Mouse (Mus musculus): Measurements from ENCODE around the gene Nfs1.
"Not testable (repeated sequence)": the region's sequence is repeated elsewhere in the genome, so short reads cannot be mapped to it uniquely, and the experiment has no call there.

The Nfs1 gene

GRCm38 (mm10) chr2:156143367-156143766 is 619 bp downstream of the Nfs1 start:
- no peak for DNase-seq

- no peak for DNase-seq
Observed at GRCm38 (mm10) chr2:156142820-156143219, 1.2 kb downstream of the Nfs1 start.

GRCm38 (mm10) chr2:156135695-156136094 is 8.3 kb downstream of the Nfs1 start:
- no peak for DNase-seq

- DNase-seq: no peak
Observed at GRCm38 (mm10) chr2:156134161-156134560, 9.8 kb downstream of the Nfs1 start.

- DNase-seq: no peak
Observed at GRCm38 (mm10) chr2:156126992-156127391, 17.0 kb downstream of the Nfs1 start, which contains the start of gene Gm28036. Gm28036 (minus strand) TSS chr2:156127092.

GRCm38 (mm10) chr2:156123731-156124130 is 20.3 kb downstream of the Nfs1 start:
- DNase-seq: no peak

GRCm38 (mm10) chr2:156119566-156119965 is 24.4 kb downstream of the Nfs1 start:
- no peak for DNase-seq

GRCm38 (mm10) chr2:156112080-156112423 is 31.9 kb downstream of the Nfs1 start:
- not testable (repeated sequence) for DNase-seq

GRCm38 (mm10) chr2:156111358-156112079 is 32.5 kb downstream of the Nfs1 start, which contains the start of the genes Cpne1 and Rbm12:
Cpne1 (minus strand) TSS chr2:156111965.
Rbm12 (minus strand) TSS chr2:156111978.
- peak; percentile 90 for DNase-seq

- no peak for DNase-seq
Observed at GRCm38 (mm10) chr2:156110627-156111357, 33.2 kb downstream of the Nfs1 start.

- DNase-seq: no peak
Observed at GRCm38 (mm10) chr2:156091926-156092325, 52.1 kb downstream of the Nfs1 start.

GRCm38 (mm10) chr2:156089799-156090198 is 54.2 kb downstream of the Nfs1 start:
- no peak for DNase-seq

GRCm38 (mm10) chr2:156087391-156088110 is 56.4 kb downstream of the Nfs1 start:
- DNase-seq: no peak

GRCm38 (mm10) chr2:156084541-156084940 is 59.4 kb downstream of the Nfs1 start:
- no peak for DNase-seq

GRCm38 (mm10) chr2:156080391-156080790 is 63.6 kb downstream of the Nfs1 start:
- no peak for DNase-seq

- no peak for DNase-seq
Observed at GRCm38 (mm10) chr2:156079674-156080073, 64.3 kb downstream of the Nfs1 start.

- DNase-seq: no peak
Observed at GRCm38 (mm10) chr2:156079183-156079560, 64.8 kb downstream of the Nfs1 start.

- no peak for DNase-seq
Observed at GRCm38 (mm10) chr2:156078421-156079182, 65.4 kb downstream of the Nfs1 start.

GRCm38 (mm10) chr2:156077461-156077860 is 66.5 kb downstream of the Nfs1 start:
- no peak for DNase-seq

GRCm38 (mm10) chr2:156073725-156074124 is 70.3 kb downstream of the Nfs1 start:
- DNase-seq: no peak
